Mouse (Mus musculus): ENCODE data around the gene Cybrd1. TPM values are rescaled to one million over a fixed set of nuclear protein-coding genes. Genes with fewer than 3 reads are reported as not detected.

Gene Cybrd1
- polyA plus RNA-seq (2012; rRNA removed) = 4.1 and 6.2 TPM in 2 replicates

GRCm38 (mm10) chr2:71117797-71118708 is at the start of gene Cybrd1:
TSS of gene Cybrd1 (plus strand) at chr2:71117923.

Other genes starting within 250 kb of the Cybrd1 start
- gene Dcaf17, start 62.6 kb upstream of the Cybrd1 start, polyA plus RNA-seq (2012; rRNA removed) = 10.4 and 11.7 TPM in 2 replicates
- gene Mettl8, start 62.3 kb upstream of the Cybrd1 start, polyA plus RNA-seq (2012; rRNA removed) = 13.6 and 14.7 TPM in 2 replicates
- 240 and 246 TPM in 2 replicates for gene Dync1i2, start 93.8 kb downstream of the Cybrd1 start, polyA plus RNA-seq (2012; rRNA removed)
- 55.9 and 56.6 TPM in 2 replicates for gene Slc25a12, start 249.8 kb downstream of the Cybrd1 start, polyA plus RNA-seq (2012; rRNA removed)

All from central nervous system, embryonic 14 days (tissue).